Mouse (Mus musculus) telencephalon, adult 2 months (tissue): ENCODE data around the gene Hopx.

Experiments used
- DNase-seq: peaks from one replicate; pipeline ENCODE4 v3.0.0-alpha.2; 2011; ENCODE audit warnings: low read depth, low spot score

Gene Hopx

DNA sequence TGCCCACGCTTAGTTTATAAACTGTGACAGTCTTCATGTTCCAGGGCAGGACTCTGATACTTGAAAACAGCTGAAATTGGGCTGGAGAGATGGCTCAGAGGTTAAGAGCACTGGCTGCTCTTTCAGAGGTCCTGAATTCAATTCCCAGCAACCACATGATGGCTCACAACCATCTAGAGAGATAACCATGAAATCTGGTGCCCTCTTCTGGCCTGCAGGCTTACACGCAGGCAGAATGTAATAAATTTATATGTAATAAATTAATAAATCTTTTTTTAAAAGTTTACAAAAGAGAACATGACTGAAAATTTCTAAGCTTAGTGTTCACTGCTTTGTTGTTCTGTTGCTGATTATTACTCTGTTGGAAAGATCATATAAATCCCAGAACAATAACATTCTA lies 43.9 kb downstream of the Hopx start:
- no peak for DNase-seq

DNA sequence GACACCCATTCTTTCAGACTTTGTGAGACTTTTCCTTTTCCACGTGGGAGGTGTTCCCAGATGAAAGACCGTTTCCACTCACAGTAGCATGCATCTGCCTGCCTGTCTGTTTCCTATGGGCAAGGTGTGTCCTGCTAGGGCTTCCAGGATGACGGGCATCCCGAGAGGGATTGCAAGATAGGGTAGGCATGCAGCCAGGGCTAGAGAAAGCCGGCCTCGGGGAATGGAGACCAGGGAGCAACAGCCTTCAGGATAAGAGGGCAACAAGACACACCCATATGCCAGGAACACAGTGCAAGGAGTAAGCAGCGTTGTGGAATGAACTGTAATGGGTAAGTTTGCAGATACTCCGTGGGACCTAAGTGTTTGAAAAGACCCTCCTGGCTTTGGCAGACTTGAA lies 47.6 kb downstream of the Hopx start:
- no peak for DNase-seq

DNA sequence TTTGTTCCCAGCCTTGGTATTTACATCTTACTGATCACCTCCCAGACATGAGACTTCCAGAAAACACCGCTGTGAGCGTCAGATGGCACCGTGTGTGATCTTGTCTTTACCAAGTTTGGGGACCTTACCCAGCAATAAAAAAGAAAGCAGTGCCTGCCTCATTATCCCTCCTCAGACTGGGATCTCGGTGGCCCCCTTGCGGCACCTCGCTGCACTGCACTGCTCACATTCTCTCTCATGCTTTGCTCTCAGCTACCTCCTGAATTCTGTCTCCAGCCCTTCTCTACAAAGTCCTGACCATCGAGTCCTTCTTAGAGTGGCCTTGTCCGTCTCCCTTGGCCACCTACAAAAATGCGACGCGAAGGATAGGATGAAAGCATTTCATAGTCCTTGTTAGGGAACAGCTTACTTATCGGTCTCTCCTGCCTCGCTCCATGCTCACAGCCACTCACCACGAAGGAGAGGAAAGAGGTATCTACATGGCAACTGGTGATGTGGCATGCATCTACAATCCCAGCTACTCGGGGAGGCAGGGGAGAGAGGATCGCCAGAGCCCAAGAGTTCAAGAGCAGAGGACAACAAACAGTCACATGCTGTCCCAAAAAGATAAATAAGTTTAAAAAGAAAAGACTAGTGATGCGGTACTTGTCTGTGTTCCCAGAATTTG lies 53.4 kb downstream of the Hopx start:
- DNase-seq, result no peak

DNA sequence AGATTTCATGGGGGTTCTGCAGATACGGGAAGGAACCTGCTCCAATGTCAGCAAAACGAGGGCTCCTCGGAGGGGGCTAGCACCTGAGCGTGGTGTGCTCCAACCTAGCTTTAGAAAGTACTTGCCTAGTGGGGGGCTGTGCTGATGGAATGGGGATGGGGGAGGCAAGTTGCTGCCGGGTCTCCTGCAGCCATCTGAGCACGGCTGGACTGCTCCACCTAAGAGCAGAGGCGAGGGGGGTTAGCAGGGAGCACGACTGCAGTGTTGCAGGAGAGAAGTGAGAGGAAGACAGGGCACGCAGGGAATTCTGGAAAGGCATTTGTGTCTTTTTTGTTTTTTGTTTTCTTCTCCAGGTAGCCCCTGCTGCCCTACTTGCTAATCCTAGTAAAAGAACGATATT lies 54.6 kb downstream of the Hopx start:
- DNase-seq, result no peak

DNA sequence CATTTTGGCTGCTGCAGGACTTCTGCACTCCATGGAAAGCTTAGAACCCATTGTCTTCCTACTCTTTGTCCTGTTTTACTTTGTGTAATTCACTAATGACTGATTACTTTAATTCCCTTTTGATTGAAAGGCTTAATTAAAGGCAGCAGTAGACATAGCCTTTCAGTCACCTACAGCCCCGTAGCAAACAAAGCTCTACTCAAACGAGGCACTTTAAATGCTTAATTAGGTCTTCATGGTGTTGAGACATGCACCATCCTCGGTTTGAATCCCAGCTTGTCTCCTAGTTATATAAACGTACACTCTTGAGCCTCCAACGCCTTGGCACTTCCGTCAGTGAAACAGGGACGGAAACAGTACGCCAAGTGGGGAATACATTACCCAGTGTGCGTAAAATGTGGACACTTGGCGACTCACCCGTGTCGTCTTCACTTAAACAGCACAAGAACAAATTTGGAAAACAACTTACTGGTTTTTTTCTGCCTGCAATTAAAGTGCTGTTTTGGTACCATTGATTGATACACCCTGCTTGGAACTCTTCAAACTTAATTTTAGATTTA lies 58.0 kb downstream of the Hopx start:
- peak; percentile 33 for DNase-seq

DNA sequence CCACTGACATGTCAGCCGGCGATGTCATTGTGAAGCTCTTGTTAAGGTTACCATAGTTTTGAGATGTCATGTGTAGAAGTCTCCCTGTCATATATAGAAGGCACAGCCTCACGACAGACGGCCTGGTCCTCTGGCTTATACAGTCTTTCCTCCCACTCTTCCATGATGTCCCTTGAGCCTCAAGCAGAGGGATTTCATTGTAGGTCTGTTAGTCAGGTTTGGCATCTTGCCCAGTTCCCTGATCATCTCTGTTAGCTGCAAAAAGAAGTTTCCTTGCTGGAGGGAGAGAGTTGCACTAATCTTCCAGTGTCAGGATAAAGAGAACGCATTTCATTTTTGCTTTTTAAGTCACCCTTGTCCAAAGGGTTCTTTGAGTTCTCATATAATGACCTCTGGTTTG lies 62.3 kb downstream of the Hopx start:
- no peak for DNase-seq

DNA sequence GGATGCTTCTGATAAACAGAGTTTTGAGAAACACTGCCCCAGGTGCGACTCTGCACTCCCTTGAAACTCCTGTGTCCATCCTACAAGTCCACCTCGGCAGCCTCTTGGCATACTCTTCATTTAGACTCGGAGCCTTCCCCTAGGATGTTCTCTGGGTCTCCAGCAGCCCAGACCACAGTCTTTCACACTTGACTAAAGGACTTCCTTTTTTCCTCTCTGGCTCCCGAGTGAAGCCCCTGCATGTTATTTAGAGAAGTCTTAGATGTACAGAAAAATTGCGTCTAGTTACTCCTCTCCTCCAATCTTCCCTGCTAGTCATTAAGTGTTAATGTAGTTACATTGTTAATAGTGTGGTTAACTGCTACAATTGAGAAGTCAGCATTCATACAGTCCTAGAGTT lies 70.6 kb downstream of the Hopx start:
- DNase-seq, result no peak

DNA sequence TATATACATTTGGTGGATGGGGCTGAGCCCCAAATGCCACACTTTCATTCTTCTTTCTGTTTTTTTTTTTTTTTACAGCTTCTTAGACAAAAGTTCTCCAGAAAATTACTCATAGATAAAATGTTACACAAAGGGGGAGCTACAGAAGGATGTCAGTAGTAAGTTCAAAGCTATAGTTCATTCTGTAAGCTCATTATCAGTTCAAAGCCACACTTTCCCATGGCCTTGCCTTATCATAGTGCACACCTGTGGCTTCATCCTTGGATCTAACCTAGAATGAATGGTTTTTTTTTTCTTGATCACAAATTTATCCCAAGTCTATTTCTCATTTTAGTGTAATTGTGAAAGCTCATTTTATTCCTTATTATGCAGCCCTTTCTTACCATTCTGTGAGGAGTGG lies 75.5 kb downstream of the Hopx start:
- no peak for DNase-seq

DNA sequence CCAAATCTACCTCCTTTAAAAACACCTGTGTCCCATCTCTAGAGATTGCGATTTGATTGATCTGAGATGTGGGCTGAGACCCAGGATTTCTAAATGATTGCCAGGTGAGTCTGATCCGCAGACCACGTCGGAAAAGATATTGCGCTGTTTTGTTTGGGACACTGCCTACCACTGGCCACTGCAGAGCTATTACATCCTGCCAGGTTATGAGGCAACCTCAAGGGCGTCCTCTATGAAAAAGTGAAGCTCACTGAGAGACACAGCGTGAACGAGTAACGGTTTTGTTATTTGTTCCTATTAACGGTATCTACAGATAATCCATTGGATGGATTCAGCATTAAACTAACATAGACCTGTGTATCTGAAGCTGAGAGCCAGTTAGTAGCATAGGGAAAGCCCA lies 76.5 kb downstream of the Hopx start:
- DNase-seq, result no peak
